Mouse (Mus musculus) brain, embryonic 18.5 days (tissue): ENCODE data around the gene Ofcc1.

Experiments
- DNase-seq: peaks from one replicate; pipeline ENCODE4 v3.0.0-alpha.2; 2012; ENCODE audit warnings: low read depth, low spot score

The Ofcc1 gene

GRCm38 (mm10) chr13:40361288-40361687 is at the start of gene Ofcc1:
Gene Ofcc1 (minus strand): TSS chr13:40361450.
- DNase-seq = no peak

DNA sequence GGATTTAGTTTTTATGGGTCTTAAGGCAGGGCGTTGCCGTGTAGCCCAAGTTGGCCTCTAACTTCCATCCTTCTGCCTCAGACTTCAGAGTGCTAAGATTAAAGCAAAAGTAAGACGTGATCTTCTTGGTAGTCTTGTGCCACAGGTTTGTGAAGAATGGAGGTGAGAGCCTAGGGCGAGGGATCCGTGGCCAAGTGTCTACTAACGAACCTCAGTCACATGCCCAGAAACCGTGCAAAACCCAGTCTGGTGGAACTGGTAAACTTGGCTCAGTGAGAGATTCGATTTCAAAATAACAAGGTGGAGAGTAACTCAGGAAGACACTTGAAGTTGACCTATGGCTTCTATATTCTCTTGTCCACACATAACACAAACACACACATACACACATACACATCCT is 28.9 kb upstream of the Ofcc1 start:
- DNase-seq = no peak

DNA sequence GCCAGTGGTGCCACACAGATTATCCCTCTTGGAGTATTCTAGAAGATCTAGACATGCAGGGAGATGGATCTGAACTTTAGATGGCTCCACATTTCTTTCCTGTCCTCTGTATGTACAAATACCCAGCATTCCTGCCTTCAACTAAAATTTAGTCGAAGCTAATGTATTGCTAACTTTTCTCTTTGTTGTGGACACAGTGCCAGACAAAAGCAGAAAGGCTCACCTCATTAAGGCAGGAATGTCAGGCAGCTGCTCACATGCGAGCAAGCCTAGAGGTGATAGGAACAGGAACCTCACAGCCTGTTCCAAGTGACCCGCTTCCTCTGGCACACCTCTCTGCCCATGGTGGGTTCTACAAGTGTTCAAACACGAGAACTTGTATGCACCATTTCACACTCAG is 26.2 kb upstream of the Ofcc1 start:
- DNase-seq = no peak

DNA sequence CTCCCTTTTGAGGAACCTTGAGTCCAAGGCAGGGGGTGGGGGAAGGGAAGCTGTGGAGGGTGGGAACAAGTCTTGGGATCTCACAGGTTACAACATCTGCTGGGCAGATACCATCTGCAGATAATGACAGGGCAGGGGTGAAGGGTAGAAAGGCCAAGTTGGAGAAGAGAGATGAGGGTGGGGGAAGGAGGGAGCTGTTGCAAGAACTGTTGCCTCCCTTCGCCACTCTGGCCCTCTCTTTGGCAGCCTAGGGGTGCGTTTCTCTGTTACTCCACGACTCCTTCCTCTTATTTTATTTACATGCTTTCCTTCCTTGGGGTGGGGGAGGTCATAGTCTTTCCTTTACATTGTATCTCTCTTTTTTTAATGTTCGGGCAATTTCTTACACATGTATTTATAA is 23.7 kb upstream of the Ofcc1 start:
- no peak for DNase-seq

- DNase-seq = no peak
Measured at GRCm38 (mm10) chr13:40376773-40377172, 15.5 kb upstream of the Ofcc1 start.

DNA sequence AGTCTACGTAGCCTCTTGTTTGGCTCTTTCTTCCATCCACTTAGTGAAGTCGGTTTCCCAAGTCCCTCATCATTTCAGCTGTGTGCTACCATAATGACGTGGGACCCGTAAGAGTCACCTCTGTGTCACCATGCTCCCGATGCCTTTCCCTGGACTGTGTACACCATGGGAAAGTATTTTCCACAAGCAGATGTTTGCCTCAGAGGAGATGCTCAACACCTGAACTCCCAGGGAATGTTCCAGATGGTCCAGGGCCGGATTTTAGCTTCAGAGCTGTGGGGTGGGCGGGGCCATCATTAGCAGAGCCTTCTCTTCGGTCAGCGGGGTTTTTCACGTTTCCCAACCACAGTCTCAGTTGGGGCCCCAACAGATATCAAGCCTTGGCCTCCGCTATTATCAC is 5.5 kb upstream of the Ofcc1 start:
- DNase-seq = no peak

- no peak for DNase-seq
Measured at GRCm38 (mm10) chr13:40364855-40365254, 3.6 kb upstream of the Ofcc1 start.

DNA sequence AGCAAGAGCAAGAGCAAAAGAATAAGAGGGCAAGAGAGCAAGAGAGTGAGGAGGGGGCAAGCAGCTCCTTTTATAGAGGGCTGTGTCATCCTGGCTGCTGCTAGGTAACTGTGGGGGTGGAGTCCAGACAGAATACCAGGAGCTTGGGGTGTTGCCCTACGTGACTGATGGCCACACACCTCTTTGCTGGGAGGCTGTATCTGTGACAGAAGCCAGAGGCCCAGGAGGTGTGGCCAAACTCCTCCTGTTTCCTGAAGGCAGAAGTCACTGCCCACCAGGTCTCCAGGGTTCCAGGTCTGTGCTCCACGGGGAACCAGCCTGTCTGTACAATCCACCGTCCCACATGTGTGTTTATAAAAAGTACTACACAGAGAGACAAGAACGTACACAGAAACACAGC is 558 bp downstream of the Ofcc1 start:
- no peak for DNase-seq

- no peak for DNase-seq
Measured at GRCm38 (mm10) chr13:40347045-40347444, 14.2 kb downstream of the Ofcc1 start.

GRCm38 (mm10) chr13:40323301-40323700 is 37.9 kb downstream of the Ofcc1 start:
- no peak for DNase-seq

DNA sequence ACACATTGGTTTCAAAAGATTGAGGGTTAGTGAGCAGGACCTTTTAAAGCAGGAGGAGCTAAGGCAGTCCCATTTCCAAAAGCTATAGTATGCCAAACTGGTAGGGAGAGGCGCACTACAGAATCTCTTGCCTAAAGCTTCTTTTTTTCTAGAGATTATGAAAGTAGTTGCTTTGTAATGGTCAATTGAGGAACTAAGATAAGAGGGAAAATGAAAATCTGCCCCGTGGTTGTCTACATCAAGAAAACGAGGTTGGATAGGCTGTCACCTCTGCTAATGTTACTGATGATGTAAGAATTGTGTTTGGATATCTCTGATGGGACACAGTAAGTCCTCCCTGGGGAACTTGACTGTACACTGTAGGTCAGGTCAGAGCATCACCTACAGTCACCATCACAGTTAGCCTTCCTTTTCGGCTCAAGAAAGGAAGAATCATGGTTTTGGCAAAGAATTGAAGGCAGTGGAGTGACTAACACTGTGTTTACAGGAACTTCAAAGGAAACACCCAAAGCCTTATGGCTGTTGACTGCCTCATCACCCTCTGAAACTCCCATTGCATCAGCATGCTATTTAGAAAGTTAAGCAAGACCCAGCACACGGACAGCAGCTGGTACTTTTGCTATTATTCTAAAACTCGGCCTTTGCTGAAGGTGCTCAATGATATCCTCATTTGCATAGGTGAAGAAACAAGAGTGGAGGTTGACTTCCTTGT is 40.3 kb downstream of the Ofcc1 start:
- no peak for DNase-seq

- no peak for DNase-seq
Measured at GRCm38 (mm10) chr13:40317731-40318130, 43.5 kb downstream of the Ofcc1 start.

DNA sequence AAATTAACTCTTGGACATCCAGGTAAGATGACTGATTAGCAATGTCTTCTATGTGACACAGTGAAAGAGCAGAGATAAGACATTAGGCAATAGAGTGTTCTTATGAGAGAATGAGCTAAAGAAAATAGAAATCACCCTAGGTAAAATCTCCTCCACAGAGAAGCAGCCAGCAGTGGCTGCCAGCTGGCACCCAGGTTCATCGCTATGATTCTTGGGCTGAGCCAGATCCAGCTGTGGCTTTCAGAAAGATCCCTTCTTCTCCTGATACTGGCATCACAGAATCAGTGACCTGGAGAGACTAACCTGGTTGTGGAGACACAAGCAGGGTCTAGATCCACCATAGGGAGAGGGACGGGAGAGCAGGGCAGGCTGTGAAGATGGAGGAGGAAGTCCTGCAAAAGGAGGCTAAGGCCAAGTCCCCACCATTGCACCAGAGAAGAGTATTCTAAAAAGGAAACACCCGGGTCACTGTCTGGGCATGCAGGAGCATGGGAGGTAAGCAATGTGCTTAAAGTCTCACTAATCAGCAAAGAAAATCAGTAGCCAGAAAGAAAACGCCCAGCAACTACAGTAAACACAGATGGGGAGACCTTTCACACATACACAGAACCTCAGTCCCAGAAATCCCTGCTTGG is 46.0 kb downstream of the Ofcc1 start:
- DNase-seq = no peak

DNA sequence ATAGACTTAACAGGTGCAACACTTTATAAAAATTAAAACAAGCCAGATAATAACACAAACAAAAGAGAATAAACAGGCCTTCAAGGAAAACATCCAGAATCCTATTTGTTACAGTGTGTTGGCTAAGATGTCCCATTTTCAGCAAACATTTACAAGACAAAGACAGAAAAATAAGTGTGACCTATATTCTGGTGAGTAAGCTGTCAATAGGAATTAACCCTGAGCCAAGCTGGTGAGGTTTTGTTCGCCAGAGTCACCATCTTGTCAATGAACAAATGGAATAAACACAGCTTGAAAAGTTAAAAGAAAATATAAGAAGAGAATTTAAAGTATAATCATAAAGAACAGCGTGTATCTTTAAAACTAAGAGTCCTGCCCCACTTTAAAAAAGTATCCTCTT is 68.4 kb downstream of the Ofcc1 start:
- DNase-seq = no peak

GRCm38 (mm10) chr13:40290846-40291245 is 70.4 kb downstream of the Ofcc1 start:
- DNase-seq = no peak

DNA sequence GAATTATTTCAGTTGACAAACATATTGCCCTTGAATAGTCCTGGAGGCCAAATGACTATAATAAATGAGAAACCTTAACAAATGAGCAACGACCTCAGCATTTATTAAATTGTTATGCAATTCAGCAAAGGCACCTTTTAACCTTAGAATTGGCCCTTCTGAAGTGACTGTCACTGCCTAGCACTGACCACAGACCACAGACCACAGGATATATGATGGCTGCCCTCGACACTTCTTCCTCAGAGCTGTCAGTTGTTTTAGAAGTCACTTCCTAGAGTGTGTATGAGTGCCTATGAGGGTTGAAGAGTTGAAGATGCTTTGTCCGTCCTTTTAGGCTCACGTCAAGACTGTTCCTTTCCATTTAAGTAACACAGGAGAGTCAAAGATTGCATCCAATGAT is 72.6 kb downstream of the Ofcc1 start:
- DNase-seq = no peak

GRCm38 (mm10) chr13:40287266-40288002 is 73.8 kb downstream of the Ofcc1 start:
- no peak for DNase-seq

- no peak for DNase-seq
Measured at GRCm38 (mm10) chr13:40285234-40285791, 75.9 kb downstream of the Ofcc1 start.

DNA sequence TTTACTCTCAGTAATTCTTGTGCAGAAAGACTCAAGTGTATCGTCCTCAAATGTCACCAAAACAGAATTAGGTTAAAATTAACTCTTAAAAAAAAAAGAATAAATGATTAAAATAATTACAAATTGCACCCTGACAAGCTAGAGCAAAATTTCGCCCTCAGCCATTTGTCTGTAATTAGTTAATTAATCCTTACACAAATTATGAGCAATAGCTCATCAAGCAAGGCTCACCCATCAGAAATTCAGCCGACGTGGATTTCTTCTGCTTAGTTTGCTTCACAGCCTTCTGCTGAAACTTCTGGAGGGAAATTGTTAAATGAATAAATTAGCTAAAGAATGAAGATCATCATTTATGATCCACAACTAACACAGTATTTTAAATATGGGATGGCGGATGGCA is 80.6 kb downstream of the Ofcc1 start:
- DNase-seq = no peak

- DNase-seq = no peak
Measured at GRCm38 (mm10) chr13:40267546-40267945, 93.7 kb downstream of the Ofcc1 start.

- DNase-seq = no peak
Measured at GRCm38 (mm10) chr13:40263087-40263807, 98.0 kb downstream of the Ofcc1 start.

- DNase-seq = no peak
Measured at GRCm38 (mm10) chr13:40258757-40259156, 102.5 kb downstream of the Ofcc1 start.
